Comparison of ENCODE assay signal across 7 mouse cellular contexts in the genomic region with DNA sequence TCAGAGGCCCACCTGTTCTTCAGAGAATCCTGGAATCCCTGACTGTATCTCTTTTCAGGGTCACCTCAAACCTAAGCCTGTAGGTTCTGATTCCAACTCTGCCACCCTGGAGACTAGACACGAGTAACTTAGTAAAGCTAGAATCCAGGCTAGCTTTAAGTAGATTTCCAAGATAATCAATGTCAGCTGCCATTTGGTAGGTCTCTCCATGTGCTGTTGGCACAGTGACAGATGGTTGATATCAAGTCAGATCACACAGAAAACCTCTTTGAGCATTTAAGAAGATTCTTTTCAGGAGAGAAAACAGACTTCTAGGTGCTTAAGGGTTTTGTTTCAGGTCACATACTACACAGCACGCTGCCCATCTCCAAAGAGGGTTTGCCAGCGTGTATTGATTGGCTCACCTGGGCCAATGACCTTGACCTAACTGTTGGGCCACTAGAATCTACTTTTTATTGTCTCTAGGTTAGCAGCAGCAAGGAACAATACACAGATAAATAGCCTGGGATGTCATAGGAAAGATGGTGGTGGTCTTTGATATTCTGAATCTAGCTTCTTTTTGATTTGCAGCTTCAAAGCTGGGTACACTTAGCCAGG. TPM values are rescaled to one million over a fixed set of nuclear protein-coding genes. Genes with fewer than 3 reads are reported as not detected.
A peak's percentile ranks its signal among the peaks of the same experiment; 100 is the strongest.
DNase-seq lines count a peak whose midpoint lies in the region; ATAC-seq lines count a peak whose summit lies in the region.

Gene Hdhd3, minus strand, starts transcription at position 94 of the 597 bp plus-strand sequence.

- H3K4me2 ChIP-seq in lung, embryonic 16.5 days (ENCODE audit: low read depth, low read length): peak within 1 kb of the TSS; percentile 52
- H3K4me2 ChIP-seq in embryonic facial prominence, embryonic 14.5 days (ENCODE audit: low read depth, low read length): peak within 1 kb of the TSS; percentile 76
- H3K4me2 ChIP-seq in limb, embryonic 11.5 days (ENCODE audit: low read depth, severe bottlenecking): peak within 1 kb of the TSS; percentile 63; the same call in 1 of the 2 replicates
- peak within 1 kb of the TSS; percentile 58 for H3K4me2 ChIP-seq in stomach, embryonic 14.5 days (replicated peaks; ENCODE audit: low read depth, low read length)

- no peaks in the 10 kb centered on the region for H3K9me3 ChIP-seq in lung, embryonic 16.5 days (ENCODE audit: control insufficient read depth, low read length)
- H3K9me3 ChIP-seq in embryonic facial prominence, embryonic 14.5 days (ENCODE audit: control insufficient read depth, low read length): no peaks in the 10 kb centered on the region
- H3K9me3 ChIP-seq in limb, embryonic 11.5 days (ENCODE audit: control insufficient read depth, low read length): no peaks in the 10 kb centered on the region
- no peaks in the 10 kb centered on the region for H3K9me3 ChIP-seq in stomach, embryonic 14.5 days (ENCODE audit: control insufficient read depth, low read depth, low read length)

- 75% methylated on average over 3 of the region's 3 CpGs for WGBS in lung, embryonic 16.5 days
- WGBS in embryonic facial prominence, embryonic 14.5 days: 68% methylated on average over 3 of the region's 3 CpGs
- WGBS in limb, embryonic 11.5 days: 76% methylated on average over 3 of the region's 3 CpGs
- WGBS in stomach, embryonic 14.5 days: 65% methylated on average over 3 of the region's 3 CpGs

- peak within 1 kb of the TSS; percentile 84 for H3K9ac ChIP-seq in lung, embryonic 16.5 days (ENCODE audit: low read length)
- H3K9ac ChIP-seq in embryonic facial prominence, embryonic 14.5 days (ENCODE audit: low read depth, low read length): peak within 1 kb of the TSS; percentile 79
- H3K9ac ChIP-seq in limb, embryonic 11.5 days (ENCODE audit: low read length): peak within 1 kb of the TSS; percentile 80
- no peak within 1 kb of the TSS for H3K9ac ChIP-seq in stomach, embryonic 14.5 days (replicated peaks; ENCODE audit: low read depth, low read length)

- DNase-seq in lung, postnatal 14 days: no peak
- no peak for DNase-seq in embryonic facial prominence, embryonic 14.5 days (ENCODE audit: low spot score)
- no peak for DNase-seq in limb, embryonic 11.5 days (ENCODE audit: low spot score)
- no peak for DNase-seq in cerebellum, postnatal 14 days

- H3K36me3 ChIP-seq in lung, embryonic 16.5 days (ENCODE audit: control insufficient read depth, insufficient read depth, low read length): peaks cover 18% of the 10 kb centered on the region
- H3K36me3 ChIP-seq in embryonic facial prominence, embryonic 14.5 days (ENCODE audit: control insufficient read depth, insufficient read depth, low read length): peaks cover 23% of the 10 kb centered on the region
- peaks cover 9% of the 10 kb centered on the region for H3K36me3 ChIP-seq in limb, embryonic 11.5 days (ENCODE audit: control insufficient read depth, insufficient read depth, low read length)
- peaks cover 20% of the 10 kb centered on the region for H3K36me3 ChIP-seq in stomach, embryonic 14.5 days (ENCODE audit: control insufficient read depth, insufficient read depth, low read length)

- H3K4me3 ChIP-seq in lung, embryonic 16.5 days (ENCODE audit: low read length): peak within 1 kb of the TSS; percentile 80
- H3K4me3 ChIP-seq in embryonic facial prominence, embryonic 14.5 days (ENCODE audit: low read depth, low read length): peak within 1 kb of the TSS; percentile 78
- H3K4me3 ChIP-seq in limb, embryonic 11.5 days (ENCODE audit: low read depth, low read length): peak within 1 kb of the TSS; percentile 81
- H3K4me3 ChIP-seq in stomach, embryonic 14.5 days (ENCODE audit: low read depth, low read length): peak within 1 kb of the TSS; percentile 73

- H3K4me1 ChIP-seq in lung, embryonic 16.5 days (replicated peaks; ENCODE audit: control insufficient read depth, insufficient read depth, low read length): peaks cover 12% of the 10 kb centered on the region
- H3K4me1 ChIP-seq in embryonic facial prominence, embryonic 14.5 days (ENCODE audit: control insufficient read depth, insufficient read depth, low read length): 0 out of 2 replicates have a peak, but pooled peaks cover 3% of the 10 kb centered on the region
- peaks cover 3% of the 10 kb centered on the region; the same call in 1 of the 2 replicates for H3K4me1 ChIP-seq in limb, embryonic 11.5 days (ENCODE audit: control insufficient read depth, insufficient read depth, low read length)
- H3K4me1 ChIP-seq in stomach, embryonic 14.5 days (ENCODE audit: control insufficient read depth, insufficient read depth, low read length): 0 out of 2 replicates have a peak, but pooled peaks cover 3% of the 10 kb centered on the region

- H3K27me3 ChIP-seq in lung, embryonic 16.5 days (ENCODE audit: control insufficient read depth, insufficient read depth, low read depth, low read length): no peaks in the 10 kb centered on the region
- H3K27me3 ChIP-seq in embryonic facial prominence, embryonic 14.5 days (replicated peaks; ENCODE audit: control insufficient read depth, insufficient read depth, low read length): no peaks in the 10 kb centered on the region
- no peaks in the 10 kb centered on the region for H3K27me3 ChIP-seq in limb, embryonic 11.5 days (ENCODE audit: control insufficient read depth, insufficient read depth, low read length)
- H3K27me3 ChIP-seq in stomach, embryonic 14.5 days (ENCODE audit: control insufficient read depth, insufficient read depth, low read length): no peaks in the 10 kb centered on the region

- no peak for ATAC-seq in lung, embryonic 16.5 days (ENCODE audit: low read depth)
- no peak for ATAC-seq in embryonic facial prominence, embryonic 14.5 days (ENCODE audit: low read depth)
- ATAC-seq in limb, embryonic 11.5 days (ENCODE audit: insufficient number of reproducible peaks, low FRiP score, low TSS enrichment, low read depth): no peak
- ATAC-seq in stomach, embryonic 14.5 days (ENCODE audit: insufficient number of reproducible peaks, insufficient read depth, low FRiP score, low read depth): no peak
- no peak for ATAC-seq in erythroid progenitor cell, adult 5-6 weeks (replicated peaks; ENCODE audit: low FRiP score, poor library complexity, severe bottlenecking)

- peak within 1 kb of the TSS; percentile 90 for H3K27ac ChIP-seq in lung, embryonic 16.5 days (ENCODE audit: low read length)
- peak within 1 kb of the TSS; percentile 18; the same call in 1 of the 2 replicates for H3K27ac ChIP-seq in embryonic facial prominence, embryonic 14.5 days (replicated peaks; ENCODE audit: low read depth, low read length)
- H3K27ac ChIP-seq in limb, embryonic 11.5 days (replicated peaks; ENCODE audit: low read depth, low read length): no peak within 1 kb of the TSS
- peak within 1 kb of the TSS; percentile 86 for H3K27ac ChIP-seq in stomach, embryonic 14.5 days (ENCODE audit: low read length)

RNA-seq across cellular contexts. Expression of gene Hdhd3, which starts in this region (rescaled TPM):
- polyA plus RNA-seq in lung, embryonic 16.5 days (2015; fragmentation: Nextera tagmentation; extraction: Ambion mirVana): 19.1 and 20.9 TPM in 2 replicates
- polyA plus RNA-seq in embryonic facial prominence, embryonic 14.5 days (2014; fragmentation: Nextera tagmentation; extraction: Ambion mirVana): 12.6 and 13.9 TPM in 2 replicates
- polyA plus RNA-seq in limb, embryonic 11.5 days (2014; fragmentation: Nextera tagmentation; extraction: Ambion mirVana): 16.5 TPM in 2 replicates
- 18.7 and 21.2 TPM in 2 replicates for polyA plus RNA-seq in stomach, embryonic 14.5 days (2014; fragmentation: Nextera tagmentation; extraction: Ambion mirVana)
- total RNA-seq in erythroid progenitor cell, adult 5-6 weeks (2015; ENCODE audit: low replicate concordance): not detected in 2 replicates
- total RNA-seq in erythroid progenitor cell, adult 5-6 weeks (2017; ENCODE audit: low replicate concordance): not detected in 2 replicates
